Mouse (Mus musculus) stomach, embryonic 15.5 days (tissue): ENCODE data around the gene Afap1l2. TPM values are rescaled to one million over a fixed set of nuclear protein-coding genes. Genes with fewer than 3 reads are reported as not detected.

Experiments used
- ATAC-seq: fragments of 200-750 bp; cut with Nextera tagmentation; 2 replicates; pipeline ENCODE4 v1.8.0; 2017; ENCODE audit warnings: low read depth, moderate number of reproducible peaks, moderate TSS enrichment; ENCODE audit not compliant: insufficient read depth, low FRiP score
- H3K27ac ChIP-seq: fragments of 300-500 bp; sonication (generic); 2 replicates; pipeline ENCODE4 v1.5.1; 2015; ENCODE audit warnings: mild to moderate bottlenecking, inconsistent platforms
- H3K27me3 ChIP-seq: fragments of 300-500 bp; sonication (generic); replicated peaks from 2 replicates; pipeline ENCODE4 v1.6.1; 2015; ENCODE audit warnings: inconsistent platforms
- H3K36me3 ChIP-seq: fragments of 300-500 bp; sonication (generic); 2 replicates; pipeline ENCODE4 v1.6.1; 2015; ENCODE audit warnings: inconsistent platforms
- H3K4me1 ChIP-seq: fragments of 300-500 bp; sonication (generic); 2 replicates; pipeline ENCODE4 v1.6.1; 2015; ENCODE audit warnings: inconsistent platforms
- H3K4me2 ChIP-seq: fragments of 300-500 bp; sonication (generic); 2 replicates; pipeline ENCODE4 v1.6.1; 2015; ENCODE audit warnings: mild to moderate bottlenecking, inconsistent platforms
- H3K4me3 ChIP-seq: fragments of 300-500 bp; sonication (generic); replicated peaks from 2 replicates; pipeline ENCODE4 v1.5.1; 2015; ENCODE audit warnings: inconsistent platforms
- H3K9ac ChIP-seq: fragments of 300-500 bp; sonication (generic); 2 replicates; pipeline ENCODE4 v1.6.1; 2015; ENCODE audit warnings: inconsistent platforms
- H3K9me3 ChIP-seq: fragments of 300-500 bp; sonication (generic); 2 replicates; pipeline ENCODE4 v1.6.1; 2016; ENCODE audit warnings: inconsistent platforms
- WGBS: fragments of 180-500 bp; shearing (Covaris S2); methylation state at CpG from one replicate; pipeline ENCODE4 v1.1.7; 2015; 5-methylcytosine and 5-hydroxymethylcytosine counted together
- polyA plus RNA-seq: library from polyadenylated mRNA; unstranded; fragments of >200 nt; fragmentation: Nextera tagmentation; extraction: Ambion mirVana; gene quantifications from 2 replicates; pipeline ENCODE4 v1.2.1, GENCODE M21; 2015

Gene Afap1l2
- 21.2 and 21.7 TPM in 2 replicates for polyA plus RNA-seq

- Histone ChIP-seq H3K27me3 (no peaks in the 10 kb centered on the region), H3K36me3 (no peaks in the 10 kb centered on the region), H3K9me3 (no peaks in the 10 kb centered on the region), H3K4me2 (peak within 1 kb of the TSS; percentile 94), H3K4me3 (peak within 1 kb of the TSS; percentile 63), H3K9ac (peak within 1 kb of the TSS; percentile 55), H3K27ac (0 out of 2 replicates have a peak within 1 kb of the TSS, but pooled peaks have one; percentile 22), H3K4me1 (peaks cover 15% of the 10 kb centered on the region; the same call in 1 of the 2 replicates)
- 2% methylated on average over 67 of the region's 68 CpGs for WGBS
- peak; percentile 60; the same call in 1 of the 2 replicates for ATAC-seq
Measured at GRCm38 (mm10) chr19:57007781-57008710, at the start of gene Afap1l2. Gene Afap1l2 (minus strand): TSS chr19:57008228.

- Histone ChIP-seq H3K4me2 (no peak overlapping the region), H3K9ac (no peak overlapping the region), H3K4me1 (no peaks in the 10 kb centered on the region), H3K27ac (no peak overlapping the region), H3K9me3 (no peaks in the 10 kb centered on the region), H3K4me3 (no peak overlapping the region), H3K27me3 (no peaks in the 10 kb centered on the region), H3K36me3 (peaks cover 4% of the 10 kb centered on the region; the same call in 1 of the 2 replicates)
- ATAC-seq = no peak
- 97% methylated on average over 2 of the region's 2 CpGs for WGBS
Measured at GRCm38 (mm10) chr19:57057568-57057967, 49.5 kb upstream of the Afap1l2 start.

GRCm38 (mm10) chr19:57055215-57056120 is 47.4 kb upstream of the Afap1l2 start:
- H3K27me3 ChIP-seq = no peaks in the 10 kb centered on the region
- 88% methylated on average over 16 of the region's 16 CpGs for WGBS

GRCm38 (mm10) chr19:57052959-57053358 is 44.9 kb upstream of the Afap1l2 start:
- Histone ChIP-seq H3K4me3 (no peak overlapping the region), H3K27ac (no peak overlapping the region), H3K9ac (no peak overlapping the region), H3K4me2 (no peak overlapping the region), H3K36me3 (peaks cover 4% of the 10 kb centered on the region; the same call in 1 of the 2 replicates), H3K9me3 (no peaks in the 10 kb centered on the region), H3K4me1 (no peaks in the 10 kb centered on the region), H3K27me3 (no peaks in the 10 kb centered on the region)
- 80% methylated on average over 8 of the region's 8 CpGs for WGBS
- ATAC-seq = no peak

More at GRCm38 (mm10) chr19:57055215-57056120, 47.4 kb upstream of the Afap1l2 start:
- Histone ChIP-seq H3K9ac (no peak overlapping the region), H3K4me2 (no peak overlapping the region), H3K27ac (no peak overlapping the region), H3K36me3 (peaks cover 4% of the 10 kb centered on the region; the same call in 1 of the 2 replicates), H3K9me3 (no peaks in the 10 kb centered on the region), H3K4me3 (no peak overlapping the region), H3K4me1 (no peaks in the 10 kb centered on the region)
- no peak for ATAC-seq

- Histone ChIP-seq H3K9ac (no peak overlapping the region), H3K36me3 (no peaks in the 10 kb centered on the region), H3K27me3 (no peaks in the 10 kb centered on the region), H3K4me1 (no peaks in the 10 kb centered on the region), H3K27ac (no peak overlapping the region), H3K4me3 (no peak overlapping the region), H3K4me2 (no peak overlapping the region), H3K9me3 (no peaks in the 10 kb centered on the region)
- ATAC-seq = no peak
- 91% methylated on average over 7 of the region's 7 CpGs for WGBS
Measured at GRCm38 (mm10) chr19:57052016-57052415, 44.0 kb upstream of the Afap1l2 start.

GRCm38 (mm10) chr19:57049592-57050090 is 41.6 kb upstream of the Afap1l2 start:
- Histone ChIP-seq H3K27me3 (no peaks in the 10 kb centered on the region), H3K9me3 (no peaks in the 10 kb centered on the region), H3K4me3 (no peak overlapping the region), H3K36me3 (0 out of 2 replicates have a peak, but pooled peaks cover 5% of the 10 kb centered on the region), H3K9ac (no peak overlapping the region), H3K4me2 (no peak overlapping the region), H3K27ac (no peak overlapping the region), H3K4me1 (no peaks in the 10 kb centered on the region)
- 71% methylated on average over 16 of the region's 16 CpGs for WGBS
- no peak for ATAC-seq

- no peaks in the 10 kb centered on the region for H3K27me3 ChIP-seq
- no peaks in the 10 kb centered on the region for H3K4me1 ChIP-seq
- H3K36me3 ChIP-seq = peaks cover 5% of the 10 kb centered on the region; the same call in 1 of the 2 replicates
- H3K4me2 ChIP-seq = no peak overlapping the region
- H3K27ac ChIP-seq = no peak overlapping the region
- WGBS = 71% methylated on average over 9 of the region's 9 CpGs
- ATAC-seq = no peak
- no peak overlapping the region for H3K4me3 ChIP-seq
- H3K9me3 ChIP-seq = no peaks in the 10 kb centered on the region
- no peak overlapping the region for H3K9ac ChIP-seq
Measured at GRCm38 (mm10) chr19:57047671-57048320, 39.8 kb upstream of the Afap1l2 start.

GRCm38 (mm10) chr19:57039258-57039657 is 31.2 kb upstream of the Afap1l2 start:
- no peak overlapping the region for H3K27ac ChIP-seq
- H3K4me3 ChIP-seq = no peak overlapping the region
- H3K9me3 ChIP-seq = no peaks in the 10 kb centered on the region
- no peaks in the 10 kb centered on the region for H3K4me1 ChIP-seq
- peaks cover 12% of the 10 kb centered on the region for H3K36me3 ChIP-seq
- no peaks in the 10 kb centered on the region for H3K27me3 ChIP-seq
- ATAC-seq = no peak
- WGBS = 64% methylated on average over 6 of the region's 6 CpGs
- no peak overlapping the region for H3K9ac ChIP-seq
- no peak overlapping the region for H3K4me2 ChIP-seq

- ATAC-seq = no peak
- no peak overlapping the region for H3K27ac ChIP-seq
- H3K9ac ChIP-seq = no peak overlapping the region
- H3K4me1 ChIP-seq = no peaks in the 10 kb centered on the region
- H3K4me2 ChIP-seq = no peak overlapping the region
- 88% methylated on average over 15 of the region's 15 CpGs for WGBS
- H3K27me3 ChIP-seq = no peaks in the 10 kb centered on the region
- H3K36me3 ChIP-seq = peaks cover 8% of the 10 kb centered on the region; the same call in 1 of the 2 replicates
- no peak overlapping the region for H3K4me3 ChIP-seq
- no peaks in the 10 kb centered on the region for H3K9me3 ChIP-seq
Measured at GRCm38 (mm10) chr19:57036860-57037259, 28.8 kb upstream of the Afap1l2 start.

- H3K4me3 ChIP-seq = no peak overlapping the region
- H3K36me3 ChIP-seq = no peaks in the 10 kb centered on the region
- 76% methylated on average over 4 of the region's 4 CpGs for WGBS
- no peaks in the 10 kb centered on the region for H3K27me3 ChIP-seq
- no peak overlapping the region for H3K9ac ChIP-seq
- H3K4me1 ChIP-seq = peaks cover 4% of the 10 kb centered on the region; the same call in 1 of the 2 replicates
- H3K9me3 ChIP-seq = no peaks in the 10 kb centered on the region
- ATAC-seq = no peak
- H3K4me2 ChIP-seq = no peak overlapping the region
- no peak overlapping the region for H3K27ac ChIP-seq
Measured at GRCm38 (mm10) chr19:57031582-57031981, 23.6 kb upstream of the Afap1l2 start.

- WGBS = 85% methylated on average over 6 of the region's 6 CpGs
- H3K4me1 ChIP-seq = peaks cover 4% of the 10 kb centered on the region; the same call in 1 of the 2 replicates
- no peak overlapping the region for H3K4me2 ChIP-seq
Measured at GRCm38 (mm10) chr19:57029461-57029860, 21.4 kb upstream of the Afap1l2 start.

More at GRCm38 (mm10) chr19:57029461-57029860, 21.4 kb upstream of the Afap1l2 start:
- no peak overlapping the region for H3K27ac ChIP-seq
- H3K27me3 ChIP-seq = no peaks in the 10 kb centered on the region
- no peak for ATAC-seq
- H3K9me3 ChIP-seq = no peaks in the 10 kb centered on the region
- H3K4me3 ChIP-seq = no peak overlapping the region
- no peak overlapping the region for H3K9ac ChIP-seq
- H3K36me3 ChIP-seq = no peaks in the 10 kb centered on the region
